Mouse (Mus musculus) layer of hippocampus, adult 8-10 months (tissue): Measurements from ENCODE around the gene Ryr3. TPM values are rescaled to one million over a fixed set of nuclear protein-coding genes. Genes with fewer than 3 reads are reported as not detected.
A peak's percentile ranks its signal among the peaks of the same experiment; 100 is the strongest.
"Not testable (repeated sequence)": the region's sequence is repeated elsewhere in the genome, so short reads cannot be mapped to it uniquely, and the experiment has no call there.

ENCODE experiments used
- DNase-seq, 2 experiments: peaks; one replicate each; pipeline ENCODE4 v3.0.0; 2022; ENCODE audit warnings: low spot score in 2 of 2
- total RNA-seq, 4 experiments: library from RNA; stranded (reverse); gene quantifications; 2 replicates each; pipeline ENCODE4 v1.2.4; 2022

Gene Ryr3
- total RNA-seq, 4 experiments from 2014 or later, result 59.8 to 84.1 (median 75.7) TPM

DNA sequence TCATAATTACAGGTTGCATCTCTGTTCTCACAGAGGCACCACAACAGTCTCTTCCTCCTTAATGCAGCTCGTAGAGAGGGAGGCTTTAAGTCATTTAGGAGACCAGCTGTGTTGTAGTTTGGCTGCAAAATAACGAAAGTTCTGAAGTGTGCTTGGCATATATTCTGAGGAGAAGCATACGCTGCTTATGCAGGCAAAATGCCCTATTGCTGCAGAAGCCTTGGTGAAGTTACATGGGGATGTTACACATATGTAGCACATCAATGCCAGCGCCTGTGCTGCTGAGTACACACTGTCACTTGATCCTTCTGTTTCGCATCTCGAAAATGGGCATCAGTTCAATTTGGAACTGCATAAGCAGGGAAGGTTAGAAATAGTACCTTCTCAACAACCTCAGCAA lies 112.3 kb downstream of the Ryr3 start:
- peak; percentile 54 to 62 for DNase-seq

GRCm38 (mm10) chr2:113095184-113095583 lies 121.7 kb downstream of the Ryr3 start:
- no peak for DNase-seq

DNA sequence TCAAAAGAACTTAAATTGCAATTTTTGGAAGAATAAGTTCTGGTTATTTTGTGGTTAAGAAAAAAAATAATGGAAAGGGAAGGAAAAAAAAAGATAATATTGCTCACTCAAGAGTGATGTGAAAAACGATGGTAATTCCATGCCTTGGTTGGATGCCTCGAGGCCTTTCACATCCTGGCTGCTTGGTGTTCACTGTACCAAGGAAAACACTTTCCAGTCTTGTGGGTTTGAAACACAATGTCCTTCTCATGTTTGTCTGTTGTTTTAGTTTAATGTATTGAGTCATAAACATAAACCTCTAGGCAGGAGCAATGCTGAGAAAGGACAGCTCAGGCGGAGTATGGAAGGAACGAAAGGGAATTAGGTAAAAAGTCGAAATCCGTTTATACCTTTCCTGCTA lies 122.8 kb downstream of the Ryr3 start:
- DNase-seq, result no peak

DNA sequence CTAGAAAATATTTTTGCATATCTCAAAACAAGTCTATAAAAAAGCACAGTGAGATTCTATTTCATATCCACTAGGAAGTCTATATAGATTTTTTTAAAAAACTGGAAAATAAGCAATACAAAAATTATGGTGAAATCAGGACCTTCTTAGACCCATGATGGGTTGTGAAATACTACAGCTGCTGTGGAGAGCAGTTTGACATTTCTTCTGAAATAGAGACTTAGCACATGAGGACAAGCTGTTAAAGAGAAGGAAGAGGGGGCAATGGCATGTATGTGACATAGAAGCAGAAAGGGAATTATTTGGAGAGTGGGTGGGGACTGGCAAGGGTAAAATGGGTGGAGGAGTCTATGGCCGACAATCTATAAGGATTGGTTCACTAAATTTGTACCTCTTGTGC lies 124.1 kb downstream of the Ryr3 start:
- no peak for DNase-seq

DNA sequence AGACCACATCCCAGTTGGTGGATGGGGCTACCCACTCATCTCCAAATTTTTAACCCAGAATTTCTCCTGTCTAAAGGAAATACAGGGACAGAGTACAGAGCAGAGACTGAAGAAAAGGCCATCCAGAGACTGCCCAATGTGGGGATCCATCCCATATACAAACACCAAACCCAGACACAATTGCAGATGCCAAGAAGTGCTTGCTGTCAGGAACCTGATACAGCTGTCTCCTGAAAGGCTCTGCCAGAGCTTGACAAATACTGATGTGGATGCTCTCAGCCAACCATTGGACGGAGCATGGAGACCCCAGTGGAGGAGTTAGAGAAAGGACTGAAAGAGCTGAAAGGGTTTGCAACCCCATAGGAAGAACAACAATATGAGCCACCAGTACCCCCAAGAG lies 125.6 kb downstream of the Ryr3 start:
- not testable (repeated sequence) for DNase-seq

DNA sequence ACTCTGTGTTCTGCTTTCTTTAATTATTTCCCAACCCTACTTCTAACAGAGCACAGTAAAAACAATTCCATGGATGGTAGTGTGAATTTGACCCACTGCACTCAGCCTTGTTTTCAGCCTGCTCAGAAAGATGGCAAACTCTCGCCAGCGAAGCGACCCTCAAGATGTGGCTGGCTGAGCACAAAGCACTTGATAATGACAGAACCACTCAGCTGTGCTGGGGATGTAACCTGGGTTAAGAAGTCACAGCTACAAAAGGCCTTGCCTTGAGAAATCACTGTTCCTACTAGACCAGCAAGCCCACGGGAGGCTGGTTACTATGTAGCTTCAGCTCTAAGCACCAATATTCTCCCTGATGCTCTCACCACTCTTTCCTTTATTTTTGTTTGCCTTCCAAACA lies 140.5 kb downstream of the Ryr3 start:
- DNase-seq, result no peak

DNA sequence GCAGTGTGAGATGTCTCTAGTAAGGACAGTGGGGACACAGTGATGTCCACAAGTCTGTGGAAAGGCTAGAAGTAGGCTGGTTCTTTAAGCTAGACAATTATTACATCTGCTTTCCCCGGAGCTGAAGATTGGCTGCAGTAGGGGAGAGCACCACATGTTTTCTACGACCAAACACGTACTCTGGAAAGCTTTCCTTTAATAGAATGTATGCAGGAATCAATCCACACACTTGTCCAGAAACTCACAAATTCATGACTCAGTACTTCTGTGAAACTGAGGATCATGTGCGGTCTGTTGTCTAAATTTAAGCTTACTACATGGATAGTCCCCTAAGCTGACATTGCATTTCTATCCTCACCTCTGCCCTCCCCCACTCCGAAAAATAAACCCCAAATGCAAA lies 157.5 kb downstream of the Ryr3 start:
- no peak for DNase-seq

- DNase-seq, result peak; percentile 70 to 72
These were observed 158.0 kb downstream of the Ryr3 start for GRCm38 (mm10) chr2:113058914-113059313.

DNA sequence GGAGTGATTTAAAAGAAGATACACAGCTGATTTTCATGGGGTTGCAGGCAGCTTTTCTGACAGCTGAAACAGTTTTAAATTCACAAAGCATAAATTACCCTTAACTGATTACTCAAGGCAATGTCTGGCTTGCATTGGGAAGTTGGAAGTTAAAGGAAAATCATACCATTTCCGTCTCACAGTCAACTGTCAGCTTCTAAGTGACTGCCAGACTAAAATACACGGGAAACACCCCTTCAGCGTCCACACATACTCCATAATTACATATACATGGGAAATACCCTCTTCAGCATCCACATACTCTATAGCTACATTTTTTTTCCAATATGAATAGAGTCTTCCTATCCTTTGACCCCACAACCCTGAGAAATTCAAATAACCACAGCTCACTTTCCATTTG lies 158.8 kb downstream of the Ryr3 start:
- no peak for DNase-seq

DNA sequence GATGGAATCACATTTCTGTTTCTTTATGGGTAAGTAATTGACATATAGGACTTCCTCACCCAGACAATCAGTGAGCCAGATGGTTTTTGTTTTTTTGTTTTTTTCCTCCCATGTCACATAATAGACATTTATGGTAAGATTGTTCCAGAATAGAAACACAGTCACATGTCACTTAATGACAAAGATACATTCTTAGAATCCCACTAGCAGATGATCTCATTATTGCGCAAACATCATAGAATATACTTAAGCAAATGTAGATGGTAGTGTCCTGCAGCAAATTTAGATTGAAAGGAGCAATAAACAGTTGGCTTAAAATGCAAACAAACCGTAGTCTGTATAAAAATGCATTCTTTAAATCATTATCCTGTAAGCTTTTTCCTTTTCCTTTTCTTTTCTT lies 161.3 kb downstream of the Ryr3 start:
- no peak for DNase-seq

GRCm38 (mm10) chr2:113049831-113050230 lies 167.1 kb downstream of the Ryr3 start:
- DNase-seq, result no peak

- DNase-seq, result no peak
These were observed 180.3 kb downstream of the Ryr3 start for GRCm38 (mm10) chr2:113036550-113036949.

DNA sequence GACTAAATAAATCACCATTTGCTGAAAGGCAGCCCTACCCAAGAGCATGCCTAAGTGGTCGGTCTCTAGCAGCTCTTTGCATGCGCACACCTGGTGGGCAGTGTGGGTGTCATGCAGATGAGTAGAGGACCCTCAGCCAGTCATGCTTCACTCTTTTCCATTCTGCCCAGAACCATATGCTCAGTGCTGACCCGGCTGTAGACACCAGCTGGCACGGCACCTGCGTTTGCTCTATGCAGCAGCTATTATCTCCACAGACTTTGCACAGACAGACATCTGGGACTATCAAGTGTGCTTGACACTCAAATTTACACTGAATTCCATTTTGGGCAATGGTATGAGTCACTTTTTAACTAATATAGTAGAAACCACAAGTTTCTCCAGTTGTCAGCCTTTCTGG lies 186.2 kb downstream of the Ryr3 start:
- no peak for DNase-seq

GRCm38 (mm10) chr2:113019896-113020295 lies 197.0 kb downstream of the Ryr3 start:
- DNase-seq, result peak in 1 of 2 experiments; percentile 39

DNA sequence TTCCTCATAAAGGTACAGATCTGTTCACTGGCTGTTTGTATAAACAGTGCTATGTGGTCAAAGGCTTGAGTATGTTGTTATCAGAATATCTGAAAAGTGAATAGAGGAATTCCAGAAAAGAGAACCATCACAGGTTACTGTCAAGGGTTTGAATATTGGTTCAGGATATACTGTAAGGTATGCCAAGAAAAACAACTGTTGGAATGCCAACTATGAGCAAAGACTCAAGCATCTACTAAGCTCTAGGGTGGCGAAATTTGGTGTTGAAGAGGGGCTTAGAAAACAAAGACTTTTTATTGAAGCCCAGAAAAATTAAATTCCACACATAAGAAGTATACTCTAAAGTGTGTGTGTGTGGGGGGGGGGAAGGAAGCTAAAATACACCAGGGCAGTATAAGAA lies 198.6 kb downstream of the Ryr3 start:
- no peak for DNase-seq

DNA sequence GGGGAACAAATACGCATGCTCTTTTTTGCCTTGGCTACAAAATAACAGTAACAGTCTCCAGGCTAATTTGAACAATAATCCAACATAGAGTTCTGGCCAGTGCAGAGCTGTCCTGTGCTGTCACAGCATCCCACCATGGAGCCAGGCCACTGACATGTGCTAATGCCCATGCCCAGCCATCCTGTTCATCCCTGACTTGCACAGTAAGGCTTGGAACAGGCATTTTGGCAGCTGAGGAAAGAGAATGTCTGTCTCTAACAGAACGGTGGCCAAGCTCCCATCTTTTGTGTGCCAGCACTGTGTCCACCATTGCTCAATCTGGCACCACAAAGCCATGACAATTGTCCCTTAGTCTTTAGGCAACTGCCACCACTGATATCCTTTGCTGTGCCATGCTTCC lies 200.7 kb downstream of the Ryr3 start:
- no peak for DNase-seq

GRCm38 (mm10) chr2:113008961-113009740 lies 207.7 kb downstream of the Ryr3 start:
- peak; percentile 26 to 29 for DNase-seq

DNA sequence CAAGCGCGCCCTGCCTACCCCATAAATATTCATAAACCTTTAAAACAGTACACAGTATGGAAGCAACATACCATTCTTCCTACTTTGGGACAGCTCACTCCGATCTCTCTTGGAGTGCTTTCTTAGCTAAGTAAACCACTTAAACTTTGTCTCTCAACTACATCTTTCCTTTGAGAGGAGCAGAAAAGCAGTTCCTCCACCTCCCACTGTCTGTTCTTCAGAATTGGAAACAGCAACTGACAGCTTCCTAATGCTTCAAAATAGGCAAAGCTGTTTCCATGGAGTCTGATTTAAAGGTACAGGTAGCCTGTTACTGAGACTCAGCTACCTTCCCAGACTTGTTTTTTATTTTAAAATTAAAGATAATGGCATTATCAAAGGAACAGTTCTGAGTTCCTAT lies 218.4 kb downstream of the Ryr3 start:
- DNase-seq, result no peak

GRCm38 (mm10) chr2:112982908-112983510 lies 233.9 kb downstream of the Ryr3 start:
- no peak for DNase-seq

- DNase-seq, result no peak
These were observed 249.9 kb downstream of the Ryr3 start for GRCm38 (mm10) chr2:112966807-112967625.

DNA sequence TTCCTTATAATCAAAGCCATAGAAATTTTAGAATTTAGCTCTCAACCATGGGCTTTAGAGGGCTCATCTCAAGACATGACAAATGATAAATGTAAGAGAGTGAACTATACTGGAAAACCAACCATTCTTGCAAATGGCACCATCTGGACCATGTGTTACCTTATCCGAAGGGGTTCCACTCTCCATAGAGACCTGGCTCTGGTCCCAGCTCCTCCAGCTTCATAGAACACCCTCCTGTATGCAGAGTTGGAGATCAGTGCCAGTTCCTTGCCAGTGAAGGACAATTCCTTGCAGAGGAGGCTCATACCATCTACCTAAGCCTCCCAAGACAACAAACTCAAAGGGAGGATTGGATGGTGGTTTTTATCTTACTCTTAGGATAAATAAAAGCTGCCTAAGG lies 268.0 kb downstream of the Ryr3 start:
- no peak for DNase-seq

GRCm38 (mm10) chr2:112931776-112932175 lies 285.1 kb downstream of the Ryr3 start:
- no peak for DNase-seq
